Mouse (Mus musculus) spleen, adult 2 months (tissue): Measurements from ENCODE around the gene Erp27.

Experiments used
- CTCF ChIP-seq: fragments of 200-500 bp; IDR thresholded peaks from 2 replicates; pipeline ENCODE4 v1.5.1; 2011; ENCODE audit warnings: mild to moderate bottlenecking, inconsistent platforms; ENCODE audit not compliant: insufficient read depth, insufficient read length, insufficient replicate concordance; ENCODE audit errors: extremely low read depth
- POLR2A ChIP-seq: fragments of 200-500 bp; IDR thresholded peaks from 2 replicates; pipeline ENCODE4 v1.6.1; 2011; ENCODE audit warnings: low read depth, low read length, inconsistent platforms

DNA sequence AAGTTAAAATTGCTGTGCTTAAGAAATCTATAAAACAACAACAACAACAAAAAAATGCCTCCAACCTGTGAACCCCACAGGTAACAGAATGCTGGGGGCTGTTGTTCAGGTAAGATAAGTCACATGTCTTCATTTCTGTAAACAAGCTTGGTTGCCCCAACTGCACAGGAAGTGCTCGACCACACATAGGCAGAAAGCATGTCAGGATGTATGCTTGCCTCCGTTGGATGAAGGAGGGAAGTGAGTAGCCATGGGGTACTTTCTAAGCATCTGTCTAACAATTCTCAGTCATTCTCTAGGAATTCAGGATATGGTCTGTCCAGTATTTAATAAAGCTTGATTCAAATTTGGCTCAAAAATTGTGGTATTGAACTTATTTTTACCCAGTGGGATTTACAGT lies 23.0 kb downstream of the Erp27 start:
- TF ChIP-seq POLR2A (no peak), CTCF (no peak)
